ENCODE assay signal across 8 mouse cellular contexts in the genomic region with DNA sequence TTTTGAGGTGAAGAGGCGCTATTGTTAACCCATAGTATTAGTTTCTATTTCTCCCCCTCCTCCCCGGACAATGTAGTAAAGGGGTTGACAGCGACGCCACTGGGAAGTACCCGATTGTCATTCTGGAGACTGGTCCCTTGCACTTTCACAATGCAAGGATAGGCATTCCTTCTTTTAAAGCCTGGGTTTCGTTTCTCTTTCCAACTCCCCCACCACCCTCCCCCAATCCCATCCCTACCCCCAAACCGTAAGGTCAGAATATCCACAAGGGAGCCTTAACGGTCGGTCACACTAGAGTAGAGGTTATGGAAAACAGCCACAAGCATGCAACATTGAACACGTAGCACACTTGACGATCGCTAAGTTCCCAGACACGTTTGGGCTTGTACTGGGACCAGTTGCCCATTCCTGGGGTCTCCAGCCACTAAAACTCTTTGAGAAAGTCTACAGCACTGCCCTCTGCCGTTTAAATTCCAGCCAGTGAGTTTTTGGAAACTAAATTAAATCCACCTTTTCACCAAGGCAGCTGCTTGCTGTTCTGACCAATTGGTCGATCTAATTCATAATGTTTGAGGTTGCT. TPM values are rescaled to one million over a fixed set of nuclear protein-coding genes. Genes with fewer than 3 reads are reported as not detected.
DNase-seq lines count a peak whose midpoint lies in the region; ATAC-seq and TF ChIP-seq lines count a peak whose summit lies in the region.

A gene (minus strand): TSS at position 426 of the 580 bp plus-strand sequence.

- peak; percentile 40 for DNase-seq in ES-E14 (ENCODE audit: low read depth, low spot score)
- DNase-seq in adrenal gland, postnatal 36 days = peak; percentile 30 to 47
- DNase-seq in heart, postnatal 14 days = peak; percentile 19 to 42
- peak; percentile 35 to 65 for DNase-seq in kidney, postnatal 36 days
- peak; percentile 43 for DNase-seq in lung, adult 2 months
- peak; percentile 68 for DNase-seq in retina, embryonic 14.5 days (ENCODE audit: low spot score)
- peak; percentile 51 for DNase-seq in yolk sac, embryonic 10.5 days (ENCODE audit: low spot score)

- ATAC-seq in forebrain, embryonic 12.5 days (ENCODE audit: low FRiP score) = no peak

- intact Hi-C loops in heart, postnatal 14 days (cut with DNase I) = loop anchor here (2.0 kb wide), 1 partner anchor 157 kb away; no protein-coding TSS in a partner anchor

- no peak for TF ChIP-seq POLR2A in lung, adult 2 months (IDR thresholded peaks at IDR 0.05; ENCODE audit: borderline replicate concordance, extremely low read depth, low read depth, low read length)

- peak within 1 kb of the TSS; percentile 56 for H3K27ac ChIP-seq in ES-E14 (ENCODE audit: insufficient read depth, low read depth, low read length, poor library complexity, severe bottlenecking)
- H3K27ac ChIP-seq in forebrain, embryonic 12.5 days = peak within 1 kb of the TSS; percentile 89

- no peaks in the 10 kb centered on the region for H3K9me3 ChIP-seq in ES-E14 (ENCODE audit: control insufficient read depth, insufficient read depth, low read depth, low read length)
- H3K9me3 ChIP-seq in forebrain, embryonic 12.5 days = no peaks in the 10 kb centered on the region

- H3K4me3 ChIP-seq in ES-E14 (ENCODE audit: insufficient read depth in 1 of 2, low read depth in 1 of 2, low read length in 2 of 2, poor library complexity in 1 of 2, severe bottlenecking in 1 of 2) = peak within 1 kb of the TSS; percentile 95
- peak within 1 kb of the TSS; percentile 100 for H3K4me3 ChIP-seq in forebrain, embryonic 12.5 days (replicated peaks)
- H3K4me3 ChIP-seq in lung, adult 2 months (replicated peaks; ENCODE audit: extremely low read depth, low read depth, low read length) = peak within 1 kb of the TSS; percentile 96

- H3K36me3 ChIP-seq in ES-E14 (ENCODE audit: control insufficient read depth, insufficient read depth, low read length, poor library complexity, severe bottlenecking) = peaks cover 5% of the 10 kb centered on the region
- H3K36me3 ChIP-seq in forebrain, embryonic 12.5 days (replicated peaks) = peaks cover 35% of the 10 kb centered on the region

- H3K4me2 ChIP-seq in forebrain, embryonic 12.5 days = peak within 1 kb of the TSS; percentile 96

- TF ChIP-seq CTCF in lung, adult 2 months (IDR thresholded peaks at IDR 0.05; ENCODE audit: insufficient read depth, low read length) = peak; percentile 26; the same call in 1 of the 2 replicates

- WGBS in forebrain, embryonic 12.5 days = 1% methylated on average over 15 of the region's 15 CpGs
- under 1% methylated on average over 15 of the region's 15 CpGs for WGBS in lung, adult 2 months

- peak within 1 kb of the TSS; percentile 96 for H3K9ac ChIP-seq in ES-E14 (ENCODE audit: insufficient read depth, low read depth, low read length, poor library complexity, severe bottlenecking)
- H3K9ac ChIP-seq in forebrain, embryonic 12.5 days = peak within 1 kb of the TSS; percentile 99

- H3K27me3 ChIP-seq in forebrain, embryonic 12.5 days = no peaks in the 10 kb centered on the region; the same call in 1 of the 2 replicates

- H3K4me1 ChIP-seq in ES-E14 (ENCODE audit: control insufficient read depth in 2 of 2, insufficient read depth in 2 of 2, low read length in 2 of 2, poor library complexity in 1 of 2) = peaks cover 0 to 8% of the 10 kb centered on the region in 2 experiments; a peak in 2 of 4 replicates
- peaks cover 15% of the 10 kb centered on the region for H3K4me1 ChIP-seq in forebrain, embryonic 12.5 days
- peaks cover 7% of the 10 kb centered on the region; the same call in 1 of the 2 replicates for H3K4me1 ChIP-seq in lung, adult 2 months (ENCODE audit: control insufficient read depth, insufficient read depth, low read length)

- in situ Hi-C loops in ES-E14 (cut with MboI; ENCODE audit: low sequenced_read_pairs in 2 of 2, unreplicated experiment in 2 of 2) = no loop called here

TF ChIP-seq in ES-E14, 5 proteins besides CTCF, POLR2A, EP300 and RAD21:
- TF ChIP-seq HCFC1 (IDR thresholded peaks at IDR 0.05; ENCODE audit: borderline replicate concordance, insufficient read depth, low read length) (no peak), ZNF384 (IDR thresholded peaks at IDR 0.05; ENCODE audit: low read depth, low read length) (no peak), CHD2 (IDR thresholded peaks at IDR 0.05; ENCODE audit: low read depth, low read length) (no peak)
TF ChIP-seq in ES-E14: peak in this region for 0.

RNA-seq across cellular contexts. Expression of the gene that starts here (rescaled TPM):
- 1.8 and 1.9 TPM in 2 replicates for total RNA-seq in ES-E14 (2012; rRNA removed)
- total RNA-seq in adrenal gland, postnatal 36 days (2021) = 10 to 100 TPM; 12.3 to 24.1 TPM
- 3.7 and 6.1 TPM in 2 replicates for polyA plus RNA-seq in forebrain, embryonic 12.5 days (2016; fragmentation: Nextera tagmentation; extraction: Ambion mirVana)
- total RNA-seq in heart, postnatal 14 days (2021) = 10 to 100 TPM; 62.6 to 76.8 TPM
- 6.8 and 11.5 TPM in 2 replicates for polyA plus RNA-seq in lung, adult 2 months (2012; rRNA removed)
